Mouse (Mus musculus): ENCODE results near the gene Proca1.

The Proca1 gene

GRCm38 (mm10) chr11:78193113-78193512 is at the start of gene Proca1:
Proca1 (plus strand) TSS chr11:78193392.
- no peak for DNase-seq (ENCODE audit: low read depth, low spot score)

- no peak for DNase-seq (ENCODE audit: low read depth, low spot score)
These were observed 49.7 kb upstream of the Proca1 start for GRCm38 (mm10) chr11:78143520-78143919.

- no peak for DNase-seq (ENCODE audit: low read depth, low spot score)
These were observed 47.0 kb upstream of the Proca1 start for GRCm38 (mm10) chr11:78146168-78146567.

GRCm38 (mm10) chr11:78146707-78147543 is 46.3 kb upstream of the Proca1 start:
- DNase-seq (ENCODE audit: low read depth, low spot score): no peak

GRCm38 (mm10) chr11:78151161-78151560 is 42.0 kb upstream of the Proca1 start:
- DNase-seq (ENCODE audit: low read depth, low spot score): no peak

- no peak for DNase-seq (ENCODE audit: low read depth, low spot score)
These were observed 40.6 kb upstream of the Proca1 start for GRCm38 (mm10) chr11:78152299-78153231.

GRCm38 (mm10) chr11:78153778-78154177 is 39.4 kb upstream of the Proca1 start:
- no peak for DNase-seq (ENCODE audit: low read depth, low spot score)

GRCm38 (mm10) chr11:78155674-78156073 is 37.5 kb upstream of the Proca1 start:
- no peak for DNase-seq (ENCODE audit: low read depth, low spot score)

GRCm38 (mm10) chr11:78156156-78156699 is 37.0 kb upstream of the Proca1 start:
- DNase-seq (ENCODE audit: low read depth, low spot score): no peak

GRCm38 (mm10) chr11:78159096-78159495 is 34.1 kb upstream of the Proca1 start:
- peak; percentile 88 for DNase-seq (ENCODE audit: low read depth, low spot score)

- DNase-seq (ENCODE audit: low read depth, low spot score): no peak
These were observed 33.6 kb upstream of the Proca1 start for GRCm38 (mm10) chr11:78159557-78159956.

GRCm38 (mm10) chr11:78160171-78160570 is 33.0 kb upstream of the Proca1 start:
- DNase-seq (ENCODE audit: low read depth, low spot score): no peak

GRCm38 (mm10) chr11:78160675-78161074 is 32.5 kb upstream of the Proca1 start:
- DNase-seq (ENCODE audit: low read depth, low spot score): no peak

GRCm38 (mm10) chr11:78161169-78161568 is 32.0 kb upstream of the Proca1 start:
- no peak for DNase-seq (ENCODE audit: low read depth, low spot score)

- DNase-seq (ENCODE audit: low read depth, low spot score): no peak
These were observed 31.2 kb upstream of the Proca1 start for GRCm38 (mm10) chr11:78161968-78162367.

- DNase-seq (ENCODE audit: low read depth, low spot score): no peak
These were observed 30.7 kb upstream of the Proca1 start for GRCm38 (mm10) chr11:78162504-78162903.

GRCm38 (mm10) chr11:78163045-78163444 is 30.1 kb upstream of the Proca1 start:
- DNase-seq (ENCODE audit: low read depth, low spot score): no peak

GRCm38 (mm10) chr11:78163681-78164603 is 29.2 kb upstream of the Proca1 start:
- peak; percentile 54 for DNase-seq (ENCODE audit: low read depth, low spot score)

GRCm38 (mm10) chr11:78164604-78164923 is 28.6 kb upstream of the Proca1 start:
- no peak for DNase-seq (ENCODE audit: low read depth, low spot score)

- DNase-seq (ENCODE audit: low read depth, low spot score): peak; percentile 86
These were observed 28.1 kb upstream of the Proca1 start, which contains the start of gene Traf4 for GRCm38 (mm10) chr11:78164924-78165760. Traf4 (minus strand) TSS chr11:78165589.
